Mouse (Mus musculus) brain, adult 2 months (tissue): ENCODE data around the gene Spam1.

Source experiments
- DNase-seq: peaks from one replicate; pipeline ENCODE4 v3.0.0; 2011; ENCODE audit warnings: low read depth, low spot score

Spam1 gene

GRCm38 (mm10) chr6:24790888-24791287 is at the start of gene Spam1:
Gene Spam1, plus strand, starts transcription at chr6:24791188.
- DNase-seq = no peak

GRCm38 (mm10) chr6:24748029-24748428 is 43.0 kb upstream of the Spam1 start, which contains the start of gene Hyal4:
Gene Hyal4, plus strand, starts transcription at chr6:24748329.
- DNase-seq = no peak

- no peak for DNase-seq
These were observed 31.7 kb upstream of the Spam1 start for GRCm38 (mm10) chr6:24759281-24759680.

GRCm38 (mm10) chr6:24766261-24766660 is 24.7 kb upstream of the Spam1 start:
- DNase-seq = no peak

- no peak for DNase-seq
These were observed 11.8 kb upstream of the Spam1 start for GRCm38 (mm10) chr6:24779182-24779581.

- no peak for DNase-seq
These were observed 31.1 kb downstream of the Spam1 start for GRCm38 (mm10) chr6:24822070-24822469.
